Mouse (Mus musculus): ENCODE measurements around the gene Olfr847.

Gene Olfr847

DNA sequence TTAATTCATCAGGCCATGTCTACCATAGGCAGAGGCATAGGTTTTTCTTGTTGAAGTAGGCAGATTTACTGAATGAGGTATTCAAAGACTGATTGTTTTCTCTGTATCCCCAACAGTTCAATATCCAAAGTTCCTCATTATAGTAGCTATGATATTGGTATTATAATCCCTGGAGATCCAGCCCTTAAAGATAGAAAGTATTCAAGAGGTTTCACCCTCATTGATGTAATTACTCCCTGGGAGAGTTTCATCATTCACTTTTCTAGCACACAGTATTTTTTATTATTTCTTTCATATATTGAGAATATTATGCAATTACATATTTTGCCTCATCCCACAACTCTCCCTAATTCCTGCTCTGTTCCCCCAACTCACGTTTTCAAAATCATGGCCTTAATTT lies at the start of gene Olfr847:
Gene Olfr847, minus strand, starts transcription at position 101 of the 400 bp plus-strand sequence.
- no peak for DNase-seq

DNA sequence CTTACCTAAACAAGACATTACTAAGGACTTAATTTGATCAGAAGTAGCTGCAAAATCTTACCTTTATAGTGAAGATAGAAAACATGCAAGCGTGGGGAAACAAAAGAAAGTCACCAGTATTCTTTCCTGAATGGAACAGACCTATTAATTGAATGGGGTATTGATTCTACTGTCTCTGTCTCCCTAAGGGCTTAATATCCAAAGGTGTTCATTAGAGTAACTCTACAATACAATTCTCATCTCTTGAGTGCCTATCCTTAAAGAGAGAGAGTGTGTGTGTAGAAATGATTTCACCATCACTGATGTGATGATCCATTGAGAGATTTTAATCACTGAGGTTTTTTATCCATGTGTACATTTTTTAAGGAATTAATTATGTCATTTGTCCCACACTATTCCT lies 14.6 kb downstream of the Olfr847 start, which contains the start of gene Olfr846:
Gene Olfr846, minus strand, starts transcription at position 101 of the 400 bp plus-strand sequence.
- DNase-seq, result no peak

DNA sequence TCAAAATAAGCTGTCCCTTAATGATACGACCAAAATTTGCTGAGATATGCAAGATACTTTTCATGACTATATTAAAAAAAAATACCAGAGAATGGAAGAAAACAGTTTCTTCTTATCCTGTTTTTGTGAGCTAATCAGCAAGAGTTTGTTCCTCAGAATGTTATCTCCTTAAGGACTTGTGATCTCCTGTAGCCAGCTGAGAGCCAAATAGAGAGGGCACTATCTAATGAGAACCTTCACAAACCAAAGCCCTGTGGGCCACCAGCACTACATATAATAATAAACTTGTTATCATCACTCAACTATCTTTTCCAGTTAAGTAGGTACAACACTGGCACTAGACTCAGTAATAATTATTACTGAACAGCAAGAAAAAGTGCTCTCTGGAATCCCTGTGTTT lies 42.3 kb downstream of the Olfr847 start, which contains the start of gene Olfr845:
Gene Olfr845, plus strand, starts transcription at position 301 of the 400 bp plus-strand sequence.
- DNase-seq, result no peak

Data from lung, postnatal 4 days (tissue).